Mouse (Mus musculus) heart, adult 8-10 months (tissue): ENCODE data around the gene Olfr527. TPM values are rescaled to one million over a fixed set of nuclear protein-coding genes. Genes with fewer than 3 reads are reported as not detected.

Experiments
- DNase-seq: peaks from one replicate; pipeline ENCODE4 v3.0.0; 2022; ENCODE audit warnings: low spot score
- total RNA-seq, 4 experiments: library from RNA; stranded (reverse); gene quantifications; 2 replicates each; pipeline ENCODE4 v1.2.4; 2022

The Olfr527 gene
- not detected for total RNA-seq

DNA sequence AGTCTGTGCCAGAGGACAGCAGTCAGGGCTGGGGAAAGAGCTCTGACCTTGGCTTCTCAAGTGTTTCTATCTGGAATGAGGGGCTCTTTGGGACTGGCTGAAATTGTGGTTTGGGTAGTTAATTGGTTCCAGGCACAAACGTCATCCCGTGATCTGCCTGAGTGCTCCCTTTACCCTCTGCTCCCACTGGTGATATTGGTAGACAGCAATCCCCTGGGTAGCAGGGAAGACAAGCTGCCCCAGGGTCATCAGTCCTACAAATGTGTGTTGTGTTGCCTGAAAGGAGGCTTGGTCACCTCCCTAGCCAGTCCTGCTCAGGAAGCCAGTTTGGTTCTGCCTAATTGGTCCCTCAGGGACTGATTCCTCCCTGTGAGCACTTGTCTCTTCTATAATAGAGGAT lies at the start of gene Olfr527:
Gene Olfr527, plus strand, starts transcription at position 301 of the 400 bp plus-strand sequence.
- DNase-seq: no peak

DNA sequence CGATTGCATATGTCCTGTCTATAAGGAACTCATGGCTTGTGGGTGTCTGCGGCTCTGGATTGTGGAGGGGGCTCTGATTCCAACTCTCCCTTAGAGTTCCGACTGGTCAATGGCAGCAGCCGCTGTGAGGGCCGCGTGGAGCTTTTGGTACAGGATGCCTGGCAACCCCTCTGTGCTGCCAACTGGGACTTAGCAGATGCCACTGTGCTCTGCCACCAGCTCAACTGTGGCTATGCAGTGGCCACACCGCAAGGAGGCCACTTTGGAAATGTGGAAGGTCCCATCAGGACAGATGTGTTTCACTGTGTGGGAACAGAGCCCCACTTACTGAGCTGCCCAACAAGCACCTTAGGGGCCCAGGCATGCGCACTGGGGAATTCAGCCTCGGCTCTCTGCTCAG lies 38.1 kb upstream of the Olfr527 start:
- DNase-seq: no peak

DNA sequence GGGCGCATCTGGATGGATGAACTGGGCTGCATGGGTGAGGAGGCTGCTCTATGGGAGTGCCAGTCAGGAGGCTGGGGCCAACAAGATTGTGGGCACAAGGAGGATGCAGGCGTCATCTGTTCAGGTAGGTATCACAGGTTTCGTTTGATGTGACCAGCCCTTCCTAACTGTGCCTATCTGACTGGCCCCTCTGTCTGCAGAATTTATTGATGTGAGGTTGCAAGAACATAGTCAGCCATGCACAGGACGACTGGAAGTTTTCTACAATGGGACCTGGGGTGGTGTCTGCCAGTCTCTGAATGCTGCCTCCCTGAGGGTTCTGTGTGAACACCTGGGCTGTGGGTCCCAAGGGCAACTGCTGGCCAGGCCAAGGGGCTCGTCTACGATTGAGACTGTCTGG lies 36.9 kb upstream of the Olfr527 start:
- DNase-seq: no peak

DNA sequence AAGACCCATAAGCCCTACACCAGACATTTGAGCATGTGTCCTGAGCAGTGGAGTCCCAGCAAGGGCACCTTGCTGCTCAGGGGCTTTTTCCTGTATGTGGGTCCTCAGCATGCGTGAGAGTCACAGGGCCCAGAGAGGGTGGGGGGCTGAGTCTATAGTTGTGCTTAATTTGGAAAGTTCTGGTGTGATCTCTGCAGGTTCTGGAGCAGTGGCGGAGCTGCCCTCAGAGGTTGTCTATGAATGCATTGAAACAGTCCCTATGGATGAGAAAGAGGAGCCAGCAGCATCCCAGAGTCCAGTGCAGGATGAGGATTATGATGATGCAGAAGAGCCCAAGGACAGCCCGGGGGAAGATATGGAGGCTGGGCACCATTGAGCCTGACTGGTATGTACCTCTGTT lies 34.4 kb upstream of the Olfr527 start:
- DNase-seq: no peak

DNA sequence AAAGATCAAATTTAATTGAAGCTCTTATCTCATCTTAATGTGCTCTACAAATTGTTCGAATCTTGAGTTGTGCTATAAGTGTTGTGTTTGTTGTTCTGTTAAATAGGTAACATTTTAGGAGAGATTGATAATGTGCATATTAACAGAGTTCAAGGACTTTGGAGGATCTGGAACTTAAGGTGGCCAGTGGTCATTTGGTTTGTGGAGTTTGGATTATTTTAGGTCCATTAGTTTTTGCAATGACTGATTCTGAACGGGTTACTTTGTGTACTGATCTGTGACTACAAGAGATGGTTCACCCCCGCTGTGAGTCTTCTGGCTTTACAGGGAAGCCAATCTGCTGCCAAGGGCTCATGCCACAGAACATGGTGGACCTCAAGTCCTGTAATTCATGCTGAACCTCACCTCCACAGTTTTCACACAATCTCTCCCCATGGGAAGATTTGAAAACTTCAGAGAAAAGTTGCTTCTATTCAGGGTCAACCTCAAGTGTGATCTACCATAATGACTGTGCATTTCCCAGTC lies 13.9 kb upstream of the Olfr527 start:
- DNase-seq: no peak

DNA sequence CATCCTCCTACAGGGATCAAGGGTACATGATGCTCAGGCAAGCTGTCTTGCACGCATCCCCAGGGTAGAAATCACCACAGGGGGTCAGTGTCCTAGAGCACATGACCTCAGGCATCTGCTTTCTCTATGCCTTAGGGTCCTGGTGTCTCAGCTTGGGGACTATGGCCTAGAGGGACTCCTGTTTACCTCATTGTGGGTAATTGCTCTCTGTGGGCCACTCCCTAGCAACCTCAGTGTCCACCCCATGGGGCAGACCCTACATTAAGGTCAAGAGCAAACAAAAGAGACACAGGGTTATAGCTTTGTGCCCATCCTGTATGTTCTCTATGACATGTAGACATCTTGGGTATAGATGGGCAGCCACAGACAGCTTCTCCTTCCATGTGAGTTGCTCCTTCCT lies 13.3 kb upstream of the Olfr527 start, which contains the start of gene Olfr525:
Gene Olfr525, plus strand, starts transcription at position 301 of the 400 bp plus-strand sequence.
- no peak for DNase-seq

DNA sequence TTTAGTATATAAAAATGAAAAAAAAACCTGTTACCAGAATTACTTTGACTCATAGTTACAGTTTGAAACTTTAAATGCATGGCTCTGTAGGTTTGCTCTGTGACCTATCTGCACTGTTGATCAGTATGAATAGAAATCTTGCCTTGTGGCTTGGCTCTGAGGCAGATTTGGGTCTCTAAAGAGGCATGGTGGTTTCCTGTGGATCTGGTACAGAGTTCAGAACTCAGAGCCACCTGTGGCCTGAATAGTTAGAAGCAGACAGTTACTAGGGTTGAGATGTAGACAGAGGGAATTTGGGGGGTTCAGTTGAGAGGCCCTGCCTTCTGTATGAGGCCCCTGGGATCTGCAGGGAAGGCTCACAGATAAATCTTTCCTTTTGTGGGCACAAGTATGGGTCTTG lies 12.7 kb upstream of the Olfr527 start:
- no peak for DNase-seq

DNA sequence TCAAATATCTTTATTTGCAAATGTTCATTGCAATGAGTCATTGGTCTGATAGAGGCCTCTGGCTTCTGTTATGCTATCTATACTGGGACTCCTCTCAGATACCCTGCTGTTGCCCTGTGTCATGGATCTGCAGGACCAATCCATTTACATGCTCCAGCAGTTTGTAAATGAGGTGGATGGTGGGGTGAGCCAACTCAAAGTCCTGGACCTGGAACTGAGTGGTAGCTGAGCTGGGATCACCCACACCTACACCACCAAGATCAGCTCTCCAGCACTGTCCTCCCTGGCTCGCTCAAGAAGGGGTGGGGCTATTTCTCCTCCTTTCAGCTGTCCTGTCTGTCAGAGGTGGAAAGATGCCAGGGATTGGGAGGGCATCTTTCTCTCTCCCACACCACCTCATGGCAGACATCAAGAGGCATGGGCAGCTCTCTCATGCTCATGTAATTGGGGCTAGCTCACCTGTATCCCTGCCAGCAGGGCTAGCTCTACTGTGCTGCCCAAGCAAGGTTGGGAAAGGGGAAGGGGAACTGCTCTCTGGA lies 4.0 kb upstream of the Olfr527 start:
- DNase-seq: no peak

DNA sequence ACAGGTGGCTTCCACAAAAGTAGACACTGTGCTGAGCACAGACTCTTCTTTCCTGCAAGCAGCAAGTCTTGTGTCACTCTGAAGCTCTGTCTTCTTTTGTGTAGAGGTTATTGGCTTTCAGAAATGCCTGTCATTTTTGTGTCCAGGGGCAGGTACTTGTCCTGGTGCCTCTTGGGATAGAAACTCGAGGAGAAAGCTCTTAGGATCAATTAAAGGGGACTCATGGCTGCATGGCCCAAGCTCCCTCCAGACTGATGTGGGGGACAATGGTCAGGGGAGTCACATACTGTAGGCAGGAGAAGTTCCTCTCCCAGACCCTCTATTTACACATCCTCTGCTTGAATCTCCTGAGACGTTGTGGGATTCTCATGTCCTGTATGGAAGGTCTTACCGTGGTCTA lies 27.8 kb downstream of the Olfr527 start, which contains the start of gene Olfr60:
Gene Olfr60, minus strand, starts transcription at position 101 of the 400 bp plus-strand sequence.
- DNase-seq: no peak

DNA sequence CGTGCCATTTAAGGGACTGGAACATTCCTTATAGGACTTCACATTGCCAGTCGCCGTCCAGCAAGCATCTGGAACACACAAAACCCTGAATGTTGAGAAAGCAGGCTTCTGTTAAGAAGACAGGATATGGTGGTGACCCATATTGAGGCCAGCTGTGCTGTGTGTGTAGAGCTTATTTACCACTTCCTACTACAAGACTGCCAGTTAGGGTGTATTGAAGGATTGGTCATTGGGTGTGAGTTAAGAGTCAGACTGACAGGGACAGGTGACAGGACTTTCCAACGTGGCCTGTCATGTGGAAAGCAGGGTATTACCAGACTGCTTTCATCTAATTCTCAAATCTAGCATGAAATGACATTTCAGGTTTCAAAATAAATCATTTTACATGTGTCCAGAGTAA lies 40.5 kb downstream of the Olfr527 start:
- DNase-seq: no peak

DNA sequence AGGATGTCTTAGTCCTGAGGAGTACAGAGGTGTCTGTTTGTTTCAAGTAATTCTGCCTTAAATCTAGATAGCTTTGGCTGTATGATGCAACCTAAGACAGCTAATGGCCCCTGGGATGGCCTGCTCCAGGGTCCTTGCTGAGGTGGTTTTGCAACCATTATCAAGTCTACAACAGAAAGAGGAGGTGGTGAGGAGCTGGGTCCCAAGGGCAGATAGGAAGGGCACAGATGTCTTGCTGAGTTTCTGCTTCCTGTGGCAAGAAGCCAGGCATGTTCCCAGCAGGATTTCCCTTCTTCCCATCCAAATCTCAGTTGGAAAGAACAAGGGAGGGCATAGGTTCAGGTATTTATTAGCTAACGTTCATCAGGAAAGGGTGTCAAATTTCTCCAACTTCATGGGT lies 42.4 kb downstream of the Olfr527 start, which contains the start of gene Olfr530:
Gene Olfr530, minus strand, starts transcription at position 101 of the 400 bp plus-strand sequence.
- no peak for DNase-seq

DNA sequence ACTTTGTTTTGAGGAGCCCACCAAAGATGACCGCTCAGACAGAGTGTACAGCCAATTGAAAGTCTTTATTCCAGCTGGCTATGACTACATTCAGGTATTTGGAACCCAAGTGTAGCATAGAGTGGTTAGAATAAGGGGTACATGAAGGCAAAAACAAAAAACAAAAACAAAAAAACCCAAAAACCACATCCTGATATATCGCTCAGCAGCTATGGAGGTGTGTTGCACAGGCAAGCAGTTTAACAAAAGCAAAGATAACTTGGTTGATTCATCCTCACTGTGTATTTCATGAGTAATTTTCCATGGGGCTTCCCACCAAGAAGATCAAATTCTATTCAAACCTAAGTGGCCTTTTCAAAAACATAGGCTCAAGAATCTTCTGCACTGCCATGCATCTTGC lies 43.1 kb downstream of the Olfr527 start:
- no peak for DNase-seq

Other genes with a start within 250 kb of the Olfr527 start
- gene Prap1, start 240.6 kb upstream of the Olfr527 start, total RNA-seq: not detected
- gene Fuom, start 231.6 kb upstream of the Olfr527 start, total RNA-seq: 10 to 100 TPM; 65.8 to 83.2 (median 76.9) TPM
- gene Paox, start 218.2 kb upstream of the Olfr527 start, total RNA-seq: 1 to 10 TPM; 2.2 to 4.0 (median 2.6) TPM
- 100 to 1,000 TPM; 476 to 541 (median 510) TPM for gene Echs1, start 217.5 kb upstream of the Olfr527 start, total RNA-seq
- 10 to 100 TPM; 24.2 to 32.4 (median 29.3) TPM for gene Mtg1, start 196.5 kb upstream of the Olfr527 start, total RNA-seq
- 1 to 10 TPM in 1 of 4 experiments, under 1 TPM in 3; 0.23 to 1.2 (median 0.64) TPM for gene Sprn, start 179.1 kb upstream of the Olfr527 start, total RNA-seq
- gene Olfr522, start 169.3 kb upstream of the Olfr527 start, total RNA-seq: not detected
- gene Olfr523, start 160.8 kb upstream of the Olfr527 start, total RNA-seq: not detected
- not detected for gene Olfr524, start 128.1 kb upstream of the Olfr527 start, total RNA-seq
- gene Cd163l1, start 115.8 kb upstream of the Olfr527 start, total RNA-seq: not detected
- gene 5830411N06Rik, start 86.7 kb upstream of the Olfr527 start, total RNA-seq: not detected
- gene Olfr525, start 13.2 kb upstream of the Olfr527 start, total RNA-seq: not detected
- gene Olfr60, start 27.7 kb downstream of the Olfr527 start, total RNA-seq: not detected
- not detected for gene Olfr530, start 42.3 kb downstream of the Olfr527 start, total RNA-seq
- not detected for gene Olfr531, start 68.9 kb downstream of the Olfr527 start, total RNA-seq
- gene Olfr532, start 87.6 kb downstream of the Olfr527 start, total RNA-seq: not detected
- gene Olfr533, start 129.4 kb downstream of the Olfr527 start, total RNA-seq: not detected
- gene Olfr535, start 150.2 kb downstream of the Olfr527 start, total RNA-seq: not detected
- gene Olfr536, start 173.4 kb downstream of the Olfr527 start, total RNA-seq: not detected
- gene Olfr538, start 233.9 kb downstream of the Olfr527 start, total RNA-seq: not detected